Mouse (Mus musculus): ENCODE measurements around the gene Ap3d1. TPM values are rescaled to one million over a fixed set of nuclear protein-coding genes. Genes with fewer than 3 reads are reported as not detected.
A peak's percentile ranks its signal among the peaks of the same experiment; 100 is the strongest.

Ap3d1 gene
- polyA plus RNA-seq, 1 experiment from 2014 or later = 116 TPM

DNA sequence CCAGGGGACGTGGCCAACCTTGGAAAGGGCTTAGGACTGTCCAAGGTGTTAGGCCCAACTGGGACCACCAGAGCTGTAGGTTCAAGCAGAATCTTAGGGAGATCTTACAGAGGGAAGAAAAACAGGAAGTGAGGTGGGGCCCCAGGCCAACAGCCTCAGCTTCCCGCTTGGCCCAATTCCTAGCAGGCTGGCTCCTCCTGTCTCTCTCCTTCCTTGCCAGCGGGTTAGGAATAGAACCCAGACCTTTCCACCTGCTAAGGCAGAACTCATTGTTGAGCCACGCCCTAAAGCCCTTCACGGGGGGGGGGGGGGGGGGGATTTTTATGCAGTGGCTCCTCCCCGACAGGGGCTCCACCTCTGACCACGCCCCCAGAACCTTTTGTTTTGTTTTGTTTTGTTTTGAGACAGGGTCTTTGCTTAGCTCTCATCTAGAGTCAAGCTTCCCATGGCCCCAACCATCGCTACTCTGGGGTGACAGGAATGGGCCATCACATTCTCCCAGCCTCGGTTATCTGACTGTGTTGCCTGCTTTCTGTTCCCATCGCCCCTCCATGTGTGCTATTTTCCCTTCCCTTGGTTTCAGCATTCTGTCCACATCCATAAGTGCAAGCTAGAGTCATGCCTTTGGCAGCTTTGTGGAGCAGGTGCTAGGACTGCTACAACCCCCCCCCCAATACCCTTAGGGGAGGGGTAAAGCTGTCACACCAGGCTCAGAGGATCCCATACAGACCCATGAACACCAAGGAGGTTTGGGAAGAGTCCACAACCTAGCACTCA is 63.3 kb downstream of the Ap3d1 start:
- 59% methylated on average over 10 of the region's 10 CpGs for WGBS
- H3K4me1 ChIP-seq (ENCODE audit: control insufficient read depth, insufficient read depth, low read length) = peaks cover 34% of the 10 kb centered on the region
- no peak overlapping the region for H3K4me3 ChIP-seq (replicated peaks; ENCODE audit: low read depth, low read length)
- H3K9ac ChIP-seq (replicated peaks; ENCODE audit: low read length) = no peak overlapping the region
- H3K27ac ChIP-seq (replicated peaks; ENCODE audit: low read depth, low read length) = peak overlapping the region; percentile 97
- H3K36me3 ChIP-seq (ENCODE audit: control insufficient read depth, insufficient read depth, low read length) = peaks cover 6% of the 10 kb centered on the region; the same call in 1 of the 2 replicates
- no peaks in the 10 kb centered on the region for H3K27me3 ChIP-seq (ENCODE audit: control insufficient read depth, insufficient read depth, low read length)
- no peak for ATAC-seq (ENCODE audit: low FRiP score, low TSS enrichment)
- no peak for DNase-seq
- H3K4me2 ChIP-seq (ENCODE audit: low read length) = peak overlapping the region; percentile 8; the same call in 1 of the 2 replicates
- no peaks in the 10 kb centered on the region for H3K9me3 ChIP-seq (ENCODE audit: control insufficient read depth, low read length)

DNA sequence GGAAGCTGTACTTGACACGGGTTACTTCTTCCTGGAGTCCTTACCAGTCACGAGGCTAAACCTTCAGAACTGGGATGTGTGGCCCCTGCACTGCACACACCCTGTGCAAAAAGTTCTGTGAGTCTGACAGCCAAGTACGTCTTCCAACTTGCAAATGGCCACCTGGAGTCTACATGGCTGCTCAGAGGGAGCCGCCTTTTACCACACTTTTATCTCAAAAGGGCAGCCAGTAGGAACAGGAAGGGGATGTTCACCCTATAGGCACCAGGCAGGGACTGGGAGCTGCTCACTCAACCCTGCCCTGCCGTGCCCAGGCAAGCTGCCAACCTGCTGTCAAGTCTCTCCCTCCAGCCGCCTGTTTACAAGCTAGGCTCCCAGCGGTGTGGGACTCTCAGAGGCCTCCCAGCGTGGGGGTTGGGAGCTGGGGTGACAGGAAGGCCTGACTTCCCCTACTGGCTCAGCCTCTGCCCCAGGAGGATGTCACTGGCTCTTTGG is 64.1 kb downstream of the Ap3d1 start, which contains the start of gene Mknk2:
Gene Mknk2 (minus strand): TSS at position 171 of the 495 bp plus-strand sequence.
- H3K27me3 ChIP-seq (ENCODE audit: control insufficient read depth, insufficient read depth, low read length) = no peaks in the 10 kb centered on the region
- 26% methylated on average over 8 of the region's 8 CpGs for WGBS
- peak within 1 kb of the TSS; percentile 98 for H3K4me3 ChIP-seq (replicated peaks; ENCODE audit: low read depth, low read length)
- no peak for ATAC-seq (ENCODE audit: low FRiP score, low TSS enrichment)
- no peaks in the 10 kb centered on the region for H3K9me3 ChIP-seq (ENCODE audit: control insufficient read depth, low read length)
- H3K4me2 ChIP-seq (ENCODE audit: low read length) = peak within 1 kb of the TSS; percentile 96
- peak within 1 kb of the TSS; percentile 69 for H3K9ac ChIP-seq (replicated peaks; ENCODE audit: low read length)
- peaks cover 1% of the 10 kb centered on the region for H3K36me3 ChIP-seq (ENCODE audit: control insufficient read depth, insufficient read depth, low read length)
- peak within 1 kb of the TSS; percentile 97 for H3K27ac ChIP-seq (replicated peaks; ENCODE audit: low read depth, low read length)
- DNase-seq = peak; percentile 80
- H3K4me1 ChIP-seq (ENCODE audit: control insufficient read depth, insufficient read depth, low read length) = peaks cover 42% of the 10 kb centered on the region

DNA sequence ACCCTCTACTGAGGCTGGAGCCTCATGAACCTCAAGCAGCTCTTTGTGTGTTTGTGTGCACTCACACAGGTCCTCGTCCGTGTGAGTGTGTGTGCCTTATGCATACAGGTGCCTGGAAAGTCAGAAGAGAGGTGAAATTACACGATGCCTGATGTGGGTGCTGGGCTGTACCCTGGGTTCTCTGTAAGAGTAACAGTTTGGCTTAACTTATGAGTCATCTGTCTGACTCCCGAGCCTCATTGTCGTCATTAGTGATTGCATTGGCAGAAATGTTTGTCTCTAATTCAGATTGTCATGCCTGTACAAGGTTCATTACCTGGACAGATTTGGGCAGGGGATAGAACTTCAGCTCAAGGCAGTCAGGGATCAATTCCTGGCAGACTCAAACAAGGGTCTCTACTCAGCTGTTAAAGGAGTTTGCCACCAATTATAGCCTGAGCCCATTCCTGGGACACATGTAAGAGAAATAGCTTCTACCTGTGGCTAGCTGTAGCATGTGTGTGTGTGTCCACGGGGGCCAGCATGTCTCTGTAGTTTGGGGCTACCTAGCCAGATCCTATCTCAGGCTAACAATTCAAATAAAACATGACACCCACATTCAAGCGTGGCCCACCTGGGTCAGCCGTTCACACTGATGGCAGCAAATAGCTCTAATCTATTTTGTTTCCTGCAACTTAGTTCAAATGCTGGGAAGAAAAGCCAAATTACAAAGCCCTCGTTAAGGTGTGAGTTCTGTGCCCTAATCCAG is 64.8 kb downstream of the Ap3d1 start:
- ATAC-seq (ENCODE audit: low FRiP score, low TSS enrichment) = no peak
- WGBS = 46% methylated on average over 9 of the region's 9 CpGs
- peak overlapping the region; percentile 97 for H3K27ac ChIP-seq (replicated peaks; ENCODE audit: low read depth, low read length)
- H3K9ac ChIP-seq (replicated peaks; ENCODE audit: low read length) = peak overlapping the region; percentile 69
- no peak for DNase-seq
- no peaks in the 10 kb centered on the region for H3K27me3 ChIP-seq (ENCODE audit: control insufficient read depth, insufficient read depth, low read length)
- peak overlapping the region; percentile 96 for H3K4me2 ChIP-seq (ENCODE audit: low read length)
- peaks cover 7% of the 10 kb centered on the region; the same call in 1 of the 2 replicates for H3K36me3 ChIP-seq (ENCODE audit: control insufficient read depth, insufficient read depth, low read length)
- H3K4me1 ChIP-seq (ENCODE audit: control insufficient read depth, insufficient read depth, low read length) = peaks cover 46% of the 10 kb centered on the region
- peak overlapping the region; percentile 98 for H3K4me3 ChIP-seq (replicated peaks; ENCODE audit: low read depth, low read length)
- H3K9me3 ChIP-seq (ENCODE audit: control insufficient read depth, low read length) = no peaks in the 10 kb centered on the region

DNA sequence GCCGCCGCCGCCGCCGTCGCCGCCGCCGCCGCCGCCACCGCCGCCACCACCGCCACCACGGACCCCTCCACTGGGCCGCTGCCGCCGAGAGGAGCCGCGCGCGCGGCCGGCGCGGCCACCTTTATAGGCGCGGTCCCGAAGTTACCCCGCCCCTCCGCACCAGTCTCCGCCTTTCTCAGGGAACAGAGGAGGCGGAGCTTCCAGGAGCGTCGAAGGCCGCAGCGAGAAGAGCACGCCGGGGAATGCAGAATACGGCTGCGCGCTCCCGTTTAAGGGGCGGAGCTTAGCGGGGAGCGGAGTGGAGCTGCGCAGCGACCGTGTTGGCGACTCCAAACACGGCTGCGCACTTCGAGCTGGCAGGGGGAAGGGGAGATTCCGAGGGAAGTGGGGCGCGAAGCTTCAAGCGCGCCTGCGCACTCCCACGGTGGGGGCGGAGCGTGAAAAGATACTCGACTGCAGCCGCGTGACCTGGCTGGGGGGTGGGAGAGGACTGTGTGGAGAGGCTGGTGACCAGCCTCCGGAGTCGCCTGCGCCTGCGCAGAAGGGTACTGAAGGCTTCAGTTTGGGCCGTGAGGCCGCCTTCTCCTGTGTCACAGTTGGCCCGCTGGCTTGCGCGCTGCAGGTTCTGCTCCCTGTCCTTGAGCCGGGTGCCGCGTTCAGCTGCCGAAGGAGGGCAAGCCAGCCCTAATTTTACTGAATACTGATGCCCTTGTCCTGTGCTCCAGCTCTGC is 65.7 kb downstream of the Ap3d1 start:
- ATAC-seq (ENCODE audit: low FRiP score, low TSS enrichment) = peak; percentile 94
- Histone ChIP-seq H3K27me3 (ENCODE audit: control insufficient read depth, insufficient read depth, low read length) (no peaks in the 10 kb centered on the region), H3K4me3 (replicated peaks; ENCODE audit: low read depth, low read length) (peak overlapping the region; percentile 98), H3K9me3 (ENCODE audit: control insufficient read depth, low read length) (no peaks in the 10 kb centered on the region), H3K9ac (replicated peaks; ENCODE audit: low read length) (peak overlapping the region; percentile 96), H3K4me2 (ENCODE audit: low read length) (peak overlapping the region; percentile 96), H3K36me3 (ENCODE audit: control insufficient read depth, insufficient read depth, low read length) (peaks cover 15% of the 10 kb centered on the region), H3K4me1 (ENCODE audit: control insufficient read depth, insufficient read depth, low read length) (peaks cover 46% of the 10 kb centered on the region), H3K27ac (replicated peaks; ENCODE audit: low read depth, low read length) (peak overlapping the region; percentile 97)
- DNase-seq = peak; percentile 100
- WGBS = under 1% methylated on average over 68 of the region's 78 CpGs

DNA sequence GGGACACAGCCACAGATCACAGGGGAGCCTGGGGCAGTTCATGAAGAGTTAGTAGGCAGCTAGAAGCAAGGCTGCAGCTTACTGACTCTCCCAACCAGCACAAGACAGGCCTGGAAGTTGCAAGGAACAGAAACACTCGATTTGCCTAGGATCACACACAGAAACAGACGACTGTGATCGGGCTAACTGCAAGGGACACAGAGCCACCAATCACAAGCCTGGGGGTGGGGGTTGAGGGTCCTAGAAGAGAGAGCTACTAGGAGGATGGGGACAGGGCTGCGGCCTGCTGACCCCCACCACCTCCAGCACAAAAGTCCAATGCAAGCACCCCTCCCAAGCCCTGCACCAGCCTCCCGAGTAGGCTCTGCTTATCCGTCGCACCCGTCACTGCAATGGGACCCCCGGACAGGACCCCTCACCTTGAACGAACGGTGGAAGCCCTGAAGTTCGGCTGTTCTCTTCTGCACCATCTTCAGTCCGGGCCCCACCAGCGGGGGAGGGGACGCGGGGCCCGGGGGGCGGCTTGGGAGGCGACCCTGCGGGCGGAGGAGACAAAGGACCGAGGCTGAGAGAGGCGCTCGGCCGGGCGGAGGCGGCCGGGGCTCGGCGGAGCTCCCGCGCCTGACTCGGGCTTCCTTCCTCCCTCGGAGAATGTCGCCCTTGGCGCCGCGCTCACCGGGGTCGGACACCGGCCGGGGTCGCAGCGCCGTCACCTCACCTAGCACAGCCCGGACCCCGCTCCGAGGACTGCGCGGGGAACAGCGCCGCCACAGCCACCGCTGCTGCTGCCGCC is 66.5 kb downstream of the Ap3d1 start:
- ATAC-seq (ENCODE audit: low FRiP score, low TSS enrichment) (peak; percentile 21), DNase-seq (peak; percentile 55)
- H3K9me3 ChIP-seq (ENCODE audit: control insufficient read depth, low read length) = no peaks in the 10 kb centered on the region
- WGBS = under 1% methylated on average over 53 of the region's 54 CpGs
- H3K27ac ChIP-seq (replicated peaks; ENCODE audit: low read depth, low read length) = peak overlapping the region; percentile 97
- H3K27me3 ChIP-seq (ENCODE audit: control insufficient read depth, insufficient read depth, low read length) = no peaks in the 10 kb centered on the region
- H3K4me2 ChIP-seq (ENCODE audit: low read length) = peak overlapping the region; percentile 96
- H3K4me3 ChIP-seq (replicated peaks; ENCODE audit: low read depth, low read length) = peak overlapping the region; percentile 98
- peaks cover 46% of the 10 kb centered on the region for H3K4me1 ChIP-seq (ENCODE audit: control insufficient read depth, insufficient read depth, low read length)
- H3K36me3 ChIP-seq (ENCODE audit: control insufficient read depth, insufficient read depth, low read length) = peaks cover 22% of the 10 kb centered on the region
- H3K9ac ChIP-seq (replicated peaks; ENCODE audit: low read length) = peak overlapping the region; percentile 96

DNA sequence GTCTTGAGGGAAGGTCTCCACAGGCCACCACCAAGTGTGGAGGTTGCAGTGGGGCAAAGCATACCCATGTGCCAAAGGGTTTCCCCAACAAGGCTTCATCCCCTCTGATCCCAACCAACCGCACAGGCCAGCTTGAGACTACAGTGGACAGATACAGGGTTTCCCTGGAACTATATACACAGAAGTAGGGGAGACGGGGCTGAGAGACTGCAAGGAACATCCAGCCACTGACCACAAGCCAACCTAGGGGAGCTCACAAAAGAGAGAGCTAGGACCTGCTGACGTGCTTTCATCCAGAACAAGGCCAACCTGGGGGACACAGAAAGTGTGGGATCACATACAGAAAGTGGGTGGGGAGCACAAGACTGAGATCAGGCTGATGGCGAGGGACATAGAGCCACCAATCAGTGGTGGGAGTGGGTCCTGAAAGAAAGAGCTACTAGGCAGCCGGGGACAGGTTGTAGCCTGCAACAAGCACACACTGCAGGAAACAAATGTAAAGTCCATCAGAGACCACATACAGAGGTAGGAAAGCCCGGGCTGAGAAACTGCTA is 67.1 kb downstream of the Ap3d1 start:
- no peak for ATAC-seq (ENCODE audit: low FRiP score, low TSS enrichment)
- peak overlapping the region; percentile 98 for H3K4me3 ChIP-seq (replicated peaks; ENCODE audit: low read depth, low read length)
- WGBS = 16% methylated on average over 6 of the region's 6 CpGs

DNA sequence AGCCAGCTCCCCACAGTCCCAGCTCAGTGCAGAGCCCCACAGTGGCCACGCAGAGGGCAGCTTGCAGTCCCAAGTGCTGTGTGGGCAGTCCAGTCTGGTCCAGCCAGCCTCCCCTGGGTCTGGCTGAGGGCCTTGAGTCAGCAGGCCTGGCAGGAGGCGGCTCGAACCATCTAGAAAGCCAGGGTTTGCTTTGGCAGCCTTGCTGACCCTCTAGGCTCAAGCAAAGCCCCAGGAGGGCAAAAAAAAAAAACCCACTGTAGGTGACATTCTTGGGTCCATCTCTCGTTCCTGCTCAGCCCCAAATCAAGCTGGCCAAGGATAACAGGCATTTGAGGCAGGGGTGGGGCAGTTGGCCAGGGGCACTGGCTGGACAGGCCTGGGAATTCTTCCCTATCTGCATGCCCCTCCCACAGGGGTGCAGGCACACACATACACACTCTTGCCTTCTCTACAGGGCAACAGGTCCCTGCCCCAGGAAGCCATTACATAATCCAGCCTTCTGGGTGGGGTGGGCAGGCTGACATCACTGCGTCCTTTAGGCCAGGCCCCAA is 67.8 kb downstream of the Ap3d1 start:
- Histone ChIP-seq H3K9me3 (ENCODE audit: control insufficient read depth, low read length) (no peaks in the 10 kb centered on the region), H3K27ac (replicated peaks; ENCODE audit: low read depth, low read length) (no peak overlapping the region), H3K9ac (replicated peaks; ENCODE audit: low read length) (peak overlapping the region; percentile 96; the same call in 1 of the 2 replicates), H3K36me3 (ENCODE audit: control insufficient read depth, insufficient read depth, low read length) (peaks cover 36% of the 10 kb centered on the region), H3K4me2 (ENCODE audit: low read length) (peak overlapping the region; percentile 96), H3K4me3 (replicated peaks; ENCODE audit: low read depth, low read length) (peak overlapping the region; percentile 98), H3K4me1 (ENCODE audit: control insufficient read depth, insufficient read depth, low read length) (peaks cover 46% of the 10 kb centered on the region), H3K27me3 (ENCODE audit: control insufficient read depth, insufficient read depth, low read length) (no peaks in the 10 kb centered on the region)
- DNase-seq (no peak), ATAC-seq (ENCODE audit: low FRiP score, low TSS enrichment) (no peak)
- 76% methylated on average over 5 of the region's 5 CpGs for WGBS

More for the DNA sequence above, 67.1 kb downstream of the Ap3d1 start:
- H3K9me3 ChIP-seq (ENCODE audit: control insufficient read depth, low read length) = no peaks in the 10 kb centered on the region
- H3K36me3 ChIP-seq (ENCODE audit: control insufficient read depth, insufficient read depth, low read length) = peaks cover 29% of the 10 kb centered on the region
- no peak for DNase-seq
- H3K27me3 ChIP-seq (ENCODE audit: control insufficient read depth, insufficient read depth, low read length) = no peaks in the 10 kb centered on the region
- H3K9ac ChIP-seq (replicated peaks; ENCODE audit: low read length) = peak overlapping the region; percentile 96
- peaks cover 46% of the 10 kb centered on the region for H3K4me1 ChIP-seq (ENCODE audit: control insufficient read depth, insufficient read depth, low read length)
- H3K27ac ChIP-seq (replicated peaks; ENCODE audit: low read depth, low read length) = peak overlapping the region; percentile 97
- peak overlapping the region; percentile 96 for H3K4me2 ChIP-seq (ENCODE audit: low read length)
